Mouse (Mus musculus) stomach, embryonic 14.5 days (tissue): ENCODE results near the gene Mat2a. TPM values are rescaled to one million over a fixed set of nuclear protein-coding genes. Genes with fewer than 3 reads are reported as not detected.

ENCODE experiments used
- ATAC-seq: fragments of 200-750 bp; cut with Nextera tagmentation; 2 replicates; pipeline ENCODE4 v1.8.0; 2017; ENCODE audit warnings: low read depth, moderate TSS enrichment; ENCODE audit not compliant: insufficient number of reproducible peaks, insufficient read depth, low FRiP score
- H3K27ac ChIP-seq: fragments of 300-500 bp; sonication (generic); 2 replicates; pipeline ENCODE4 v1.5.1; 2014; ENCODE audit warnings: mild to moderate bottlenecking, low read length, moderate library complexity, mixed read lengths
- H3K27me3 ChIP-seq: fragments of 300-500 bp; sonication (generic); 2 replicates; pipeline ENCODE4 v1.6.1; 2014; ENCODE audit warnings: low read length, control low read depth, mixed read lengths; ENCODE audit not compliant: control insufficient read depth, insufficient read depth
- H3K36me3 ChIP-seq: fragments of 300-500 bp; sonication (generic); 2 replicates; pipeline ENCODE4 v1.6.1; 2014; ENCODE audit warnings: mild to moderate bottlenecking, control low read depth, low read length, moderate library complexity, mixed read lengths; ENCODE audit not compliant: control insufficient read depth, insufficient read depth
- H3K4me1 ChIP-seq: fragments of 300-500 bp; sonication (generic); 2 replicates; pipeline ENCODE4 v1.6.1; 2014; ENCODE audit warnings: low read length, control low read depth, mixed read lengths; ENCODE audit not compliant: control insufficient read depth, insufficient read depth
- H3K4me2 ChIP-seq: fragments of 300-500 bp; sonication (generic); replicated peaks from 2 replicates; pipeline ENCODE4 v1.6.1; 2014; ENCODE audit warnings: low read depth, low read length, control low read depth
- H3K4me3 ChIP-seq: fragments of 300-500 bp; sonication (generic); 2 replicates; pipeline ENCODE4 v1.5.1; 2014; ENCODE audit warnings: low read depth, low read length, control low read depth
- H3K9ac ChIP-seq: fragments of 300-500 bp; sonication (generic); replicated peaks from 2 replicates; pipeline ENCODE4 v1.6.1; 2014; ENCODE audit warnings: low read depth, mild to moderate bottlenecking, control low read depth, low read length, moderate library complexity, mixed read lengths
- H3K9me3 ChIP-seq: fragments of 300-500 bp; sonication (generic); 2 replicates; pipeline ENCODE4 v1.6.1; 2016; ENCODE audit warnings: low read depth, low read length, control low read depth; ENCODE audit not compliant: control insufficient read depth
- WGBS: fragments of 180-500 bp; shearing (Covaris S2); extraction: QIAGEN DNeasy Blood & Tissue Kit; methylation state at CpG from one replicate; pipeline ENCODE4 v1.1.7; 2014; 5-methylcytosine and 5-hydroxymethylcytosine counted together
- polyA plus RNA-seq: library from polyadenylated mRNA; unstranded; fragments of >200 nt; fragmentation: Nextera tagmentation; extraction: Ambion mirVana; gene quantifications from 2 replicates; pipeline ENCODE4 v1.2.1, GENCODE M21; 2014

Mat2a gene
- polyA plus RNA-seq, 1 experiment from 2014 or later = 333 TPM

GRCm38 (mm10) chr6:72399967-72400366 is 39.4 kb downstream of the Mat2a start:
- Histone ChIP-seq H3K4me3 (no peak overlapping the region), H3K4me2 (no peak overlapping the region), H3K27me3 (no peaks in the 10 kb centered on the region), H3K4me1 (no peaks in the 10 kb centered on the region), H3K36me3 (no peaks in the 10 kb centered on the region), H3K9ac (no peak overlapping the region), H3K27ac (no peak overlapping the region), H3K9me3 (no peaks in the 10 kb centered on the region)
- ATAC-seq = no peak
- WGBS = 53% methylated on average over 2 of the region's 2 CpGs

GRCm38 (mm10) chr6:72396837-72397251 is 42.5 kb downstream of the Mat2a start:
- ATAC-seq = no peak
- no peaks in the 10 kb centered on the region for H3K9me3 ChIP-seq
- no peak overlapping the region for H3K4me2 ChIP-seq
- H3K27me3 ChIP-seq = no peaks in the 10 kb centered on the region
- WGBS = 77% methylated on average over 10 of the region's 10 CpGs
- no peak overlapping the region for H3K27ac ChIP-seq
- H3K4me3 ChIP-seq = no peak overlapping the region
- no peaks in the 10 kb centered on the region for H3K36me3 ChIP-seq
- no peak overlapping the region for H3K9ac ChIP-seq
- H3K4me1 ChIP-seq = no peaks in the 10 kb centered on the region

- H3K27ac ChIP-seq = peak overlapping the region; percentile 21; the same call in 1 of the 2 replicates
- no peak overlapping the region for H3K4me3 ChIP-seq
- H3K4me1 ChIP-seq = peaks cover 15% of the 10 kb centered on the region; the same call in 1 of the 2 replicates
- 88% methylated on average over 5 of the region's 5 CpGs for WGBS
- H3K36me3 ChIP-seq = peaks cover 5% of the 10 kb centered on the region; the same call in 1 of the 2 replicates
- no peaks in the 10 kb centered on the region for H3K9me3 ChIP-seq
- H3K4me2 ChIP-seq = no peak overlapping the region
- H3K9ac ChIP-seq = no peak overlapping the region
- no peak for ATAC-seq
- H3K27me3 ChIP-seq = no peaks in the 10 kb centered on the region
Measured at GRCm38 (mm10) chr6:72392341-72392740, 47.0 kb downstream of the Mat2a start.

- Histone ChIP-seq H3K9ac (peak overlapping the region; percentile 66; the same call in 1 of the 2 replicates), H3K4me2 (peak overlapping the region; percentile 52), H3K9me3 (no peaks in the 10 kb centered on the region), H3K4me3 (peak overlapping the region; percentile 55), H3K27ac (peak overlapping the region; percentile 97), H3K27me3 (no peaks in the 10 kb centered on the region), H3K4me1 (peaks cover 15% of the 10 kb centered on the region; the same call in 1 of the 2 replicates), H3K36me3 (peaks cover 5% of the 10 kb centered on the region; the same call in 1 of the 2 replicates)
- peak; percentile 54; the same call in 1 of the 2 replicates for ATAC-seq
- whole genome bisulfite sequencing = 8% methylated on average over 12 of the region's 12 CpGs
Measured at GRCm38 (mm10) chr6:72390795-72391521, 48.4 kb downstream of the Mat2a start.

- no peaks in the 10 kb centered on the region for H3K9me3 ChIP-seq
- H3K27ac ChIP-seq = peak within 1 kb of the TSS; percentile 97
- peaks cover 9% of the 10 kb centered on the region; the same call in 1 of the 2 replicates for H3K36me3 ChIP-seq
- H3K4me1 ChIP-seq = peaks cover 15% of the 10 kb centered on the region; the same call in 1 of the 2 replicates
- ATAC-seq = peak; percentile 83
- no peaks in the 10 kb centered on the region for H3K27me3 ChIP-seq
- WGBS = 2% methylated on average over 33 of the region's 33 CpGs
- H3K9ac ChIP-seq = peak within 1 kb of the TSS; percentile 66
- H3K4me2 ChIP-seq = peak within 1 kb of the TSS; percentile 52
- H3K4me3 ChIP-seq = peak within 1 kb of the TSS; percentile 55
Measured at GRCm38 (mm10) chr6:72389941-72390771, 49.2 kb downstream of the Mat2a start, which contains the start of gene Vamp8. Gene Vamp8, minus strand, starts transcription at chr6:72390703.

- Histone ChIP-seq H3K4me3 (peak overlapping the region; percentile 55), H3K9me3 (no peaks in the 10 kb centered on the region), H3K27ac (peak overlapping the region; percentile 97), H3K27me3 (no peaks in the 10 kb centered on the region), H3K9ac (peak overlapping the region; percentile 66), H3K4me2 (peak overlapping the region; percentile 52), H3K36me3 (peaks cover 12% of the 10 kb centered on the region; the same call in 1 of the 2 replicates), H3K4me1 (peaks cover 15% of the 10 kb centered on the region; the same call in 1 of the 2 replicates)
- 11% methylated on average over 13 of the region's 13 CpGs for WGBS
- peak; percentile 72; the same call in 1 of the 2 replicates for ATAC-seq
Measured at GRCm38 (mm10) chr6:72389471-72389940, 49.9 kb downstream of the Mat2a start.

- Histone ChIP-seq H3K4me3 (peak overlapping the region; percentile 55), H3K27me3 (no peaks in the 10 kb centered on the region), H3K4me1 (peaks cover 15% of the 10 kb centered on the region; the same call in 1 of the 2 replicates), H3K9ac (no peak overlapping the region), H3K36me3 (peaks cover 12% of the 10 kb centered on the region; the same call in 1 of the 2 replicates), H3K4me2 (peak overlapping the region; percentile 52), H3K27ac (peak overlapping the region; percentile 97; the same call in 1 of the 2 replicates), H3K9me3 (no peaks in the 10 kb centered on the region)
- no peak for ATAC-seq
- 70% methylated on average over 6 of the region's 6 CpGs for WGBS
Measured at GRCm38 (mm10) chr6:72388791-72389329, 50.5 kb downstream of the Mat2a start.

- peak overlapping the region; percentile 52; the same call in 1 of the 2 replicates for H3K4me2 ChIP-seq
- WGBS = 63% methylated on average over 10 of the region's 10 CpGs
- no peak overlapping the region for H3K9ac ChIP-seq
Measured at GRCm38 (mm10) chr6:72388266-72388665, 51.1 kb downstream of the Mat2a start.

More at GRCm38 (mm10) chr6:72388266-72388665, 51.1 kb downstream of the Mat2a start:
- Histone ChIP-seq H3K27ac (no peak overlapping the region), H3K4me3 (no peak overlapping the region), H3K27me3 (no peaks in the 10 kb centered on the region), H3K9me3 (no peaks in the 10 kb centered on the region), H3K4me1 (peaks cover 15% of the 10 kb centered on the region; the same call in 1 of the 2 replicates), H3K36me3 (peaks cover 12% of the 10 kb centered on the region; the same call in 1 of the 2 replicates)
- no peak for ATAC-seq
